Mouse (Mus musculus) neural tube, embryonic 14.5 days (tissue): ENCODE data around the gene Sgsm1. TPM values are rescaled to one million over a fixed set of nuclear protein-coding genes. Genes with fewer than 3 reads are reported as not detected.

Source experiments
- ATAC-seq: fragments of 200-750 bp; cut with Nextera tagmentation; 2 replicates; pipeline ENCODE4 v1.8.0; 2017; ENCODE audit warnings: low read depth, mild to moderate bottlenecking, moderate TSS enrichment, moderate library complexity
- H3K27ac ChIP-seq: fragments of 300-500 bp; sonication (generic); 2 replicates; pipeline ENCODE4 v1.5.1; 2014; ENCODE audit warnings: low read depth, mild to moderate bottlenecking, control low read depth, low read length, moderate library complexity, mixed read lengths
- H3K27me3 ChIP-seq: fragments of 300-500 bp; sonication (generic); 2 replicates; pipeline ENCODE4 v1.6.1; 2014; ENCODE audit warnings: low read length; ENCODE audit not compliant: control insufficient read depth, insufficient read depth
- H3K36me3 ChIP-seq: fragments of 300-500 bp; sonication (generic); 2 replicates; pipeline ENCODE4 v1.6.1; 2014; ENCODE audit warnings: low read length, mixed read lengths; ENCODE audit not compliant: control insufficient read depth, insufficient read depth
- H3K4me1 ChIP-seq: fragments of 300-500 bp; sonication (generic); 2 replicates; pipeline ENCODE4 v1.6.1; 2014; ENCODE audit warnings: low read length; ENCODE audit not compliant: control insufficient read depth, insufficient read depth
- H3K4me2 ChIP-seq: fragments of 300-500 bp; sonication (generic); 2 replicates; pipeline ENCODE4 v1.6.1; 2014; ENCODE audit warnings: mild to moderate bottlenecking, low read depth, low read length, control low read depth
- H3K4me3 ChIP-seq: fragments of 300-500 bp; sonication (generic); 2 replicates; pipeline ENCODE4 v1.5.1; 2014; ENCODE audit warnings: low read depth, low read length, control low read depth, mixed read lengths
- H3K9ac ChIP-seq: fragments of 300-500 bp; sonication (generic); replicated peaks from 2 replicates; pipeline ENCODE4 v1.6.1; 2014; ENCODE audit warnings: low read depth, mild to moderate bottlenecking, control low read depth, low read length, mixed read lengths
- H3K9me3 ChIP-seq: fragments of 300-500 bp; sonication (generic); 2 replicates; pipeline ENCODE4 v1.6.1; 2016; ENCODE audit warnings: low read length; ENCODE audit not compliant: control insufficient read depth
- WGBS: fragments of 180-500 bp; shearing (Covaris S2); extraction: QIAGEN DNeasy Blood & Tissue Kit; methylation state at CpG from one replicate; pipeline ENCODE4 v1.1.7; 2014; 5-methylcytosine and 5-hydroxymethylcytosine counted together
- polyA plus RNA-seq: library from polyadenylated mRNA; unstranded; fragments of >200 nt; fragmentation: Nextera tagmentation; extraction: Ambion mirVana; gene quantifications from 2 replicates; pipeline ENCODE4 v1.2.1, GENCODE M21; 2014

Sgsm1 gene
- polyA plus RNA-seq, 1 experiment from 2014 or later, result 17.0 TPM

DNA sequence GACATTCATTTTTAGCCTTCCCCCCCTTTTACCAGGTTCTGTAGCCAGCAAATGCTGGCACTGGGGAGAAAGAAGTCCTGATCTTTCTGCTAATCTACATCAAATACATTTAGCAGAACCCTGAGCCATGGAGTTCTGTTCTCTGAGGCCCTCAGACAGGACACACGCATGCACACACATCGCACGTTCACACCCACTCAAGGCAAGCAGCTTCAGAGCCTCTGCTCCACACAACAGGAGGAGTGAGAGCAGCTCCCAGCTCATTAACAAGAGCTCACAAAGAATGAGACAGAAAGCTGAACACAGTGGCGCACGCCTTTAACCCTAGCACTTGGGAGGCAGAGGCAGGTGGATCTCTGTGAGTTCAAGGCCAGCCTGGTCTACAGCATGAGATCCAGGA is 6.1 kb downstream of the Sgsm1 start:
- Histone ChIP-seq H3K4me1 (peaks cover 33% of the 10 kb centered on the region), H3K36me3 (0 out of 2 replicates have a peak, but pooled peaks cover 3% of the 10 kb centered on the region), H3K9ac (no peak overlapping the region), H3K27ac (no peak overlapping the region), H3K27me3 (no peaks in the 10 kb centered on the region), H3K4me3 (no peak overlapping the region), H3K4me2 (no peak overlapping the region), H3K9me3 (no peaks in the 10 kb centered on the region)
- WGBS, result 91% methylated on average over 5 of the region's 5 CpGs
- no peak for ATAC-seq

GRCm38 (mm10) chr5:113301841-113302240 is 8.7 kb downstream of the Sgsm1 start:
- 19% methylated on average over 13 of the region's 13 CpGs for WGBS
- no peaks in the 10 kb centered on the region for H3K27me3 ChIP-seq
- H3K27ac ChIP-seq, result no peak overlapping the region
- no peak overlapping the region for H3K4me2 ChIP-seq
- H3K36me3 ChIP-seq, result 0 out of 2 replicates have a peak, but pooled peaks cover 3% of the 10 kb centered on the region
- peaks cover 10% of the 10 kb centered on the region for H3K4me1 ChIP-seq
- no peak overlapping the region for H3K4me3 ChIP-seq
- H3K9ac ChIP-seq, result no peak overlapping the region
- ATAC-seq, result no peak
- H3K9me3 ChIP-seq, result no peaks in the 10 kb centered on the region

GRCm38 (mm10) chr5:113300148-113300889 is 10.3 kb downstream of the Sgsm1 start:
- no peaks in the 10 kb centered on the region for H3K9me3 ChIP-seq
- H3K4me1 ChIP-seq, result no peaks in the 10 kb centered on the region; the same call in 1 of the 2 replicates
- H3K4me2 ChIP-seq, result no peak overlapping the region
- H3K27ac ChIP-seq, result no peak overlapping the region
- H3K27me3 ChIP-seq, result no peaks in the 10 kb centered on the region
- WGBS, result 84% methylated on average over 22 of the region's 22 CpGs
- H3K4me3 ChIP-seq, result no peak overlapping the region
- H3K9ac ChIP-seq, result no peak overlapping the region
- ATAC-seq, result no peak
- H3K36me3 ChIP-seq, result 0 out of 2 replicates have a peak, but pooled peaks cover 3% of the 10 kb centered on the region

GRCm38 (mm10) chr5:113299433-113299832 is 11.2 kb downstream of the Sgsm1 start:
- whole genome bisulfite sequencing, result 57% methylated on average over 9 of the region's 9 CpGs
- Histone ChIP-seq H3K4me3 (no peak overlapping the region), H3K4me1 (no peaks in the 10 kb centered on the region; the same call in 1 of the 2 replicates), H3K9me3 (no peaks in the 10 kb centered on the region), H3K27me3 (no peaks in the 10 kb centered on the region), H3K4me2 (no peak overlapping the region), H3K27ac (no peak overlapping the region), H3K36me3 (0 out of 2 replicates have a peak, but pooled peaks cover 3% of the 10 kb centered on the region), H3K9ac (no peak overlapping the region)
- ATAC-seq, result no peak

- no peak overlapping the region for H3K9ac ChIP-seq
- H3K4me1 ChIP-seq, result no peaks in the 10 kb centered on the region; the same call in 1 of the 2 replicates
- H3K4me3 ChIP-seq, result no peak overlapping the region
- no peak overlapping the region for H3K4me2 ChIP-seq
- no peak for ATAC-seq
- 0 out of 2 replicates have a peak, but pooled peaks cover 3% of the 10 kb centered on the region for H3K36me3 ChIP-seq
- no peak overlapping the region for H3K27ac ChIP-seq
- WGBS, result 71% methylated on average over 6 of the region's 6 CpGs
- no peaks in the 10 kb centered on the region for H3K9me3 ChIP-seq
- no peaks in the 10 kb centered on the region for H3K27me3 ChIP-seq
Observed at GRCm38 (mm10) chr5:113298826-113299225, 11.8 kb downstream of the Sgsm1 start.

DNA sequence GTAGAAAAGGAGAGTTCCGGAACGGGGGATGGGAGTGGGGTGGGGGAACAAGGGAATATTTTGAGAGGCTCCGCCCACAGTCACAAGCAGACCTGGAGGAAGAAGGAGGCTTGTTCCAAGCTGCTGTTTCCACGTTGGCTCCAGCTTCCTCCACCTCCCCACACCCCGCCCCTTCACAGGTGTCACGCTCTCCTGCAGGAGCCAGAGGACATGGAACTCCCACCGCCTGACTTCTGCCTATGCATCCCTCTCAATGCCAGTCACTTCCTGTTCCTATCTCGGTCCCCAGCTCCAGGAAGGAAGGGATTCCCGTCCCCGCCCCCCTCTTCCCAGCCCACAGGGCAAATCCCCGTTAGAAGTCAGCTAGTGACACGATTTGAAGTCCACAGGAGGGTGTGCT is 12.5 kb downstream of the Sgsm1 start:
- Histone ChIP-seq H3K4me3 (no peak overlapping the region), H3K27ac (no peak overlapping the region), H3K4me1 (no peaks in the 10 kb centered on the region; the same call in 1 of the 2 replicates), H3K4me2 (no peak overlapping the region), H3K27me3 (no peaks in the 10 kb centered on the region), H3K36me3 (0 out of 2 replicates have a peak, but pooled peaks cover 3% of the 10 kb centered on the region), H3K9me3 (no peaks in the 10 kb centered on the region), H3K9ac (no peak overlapping the region)
- no peak for ATAC-seq
- WGBS, result 29% methylated on average over 12 of the region's 12 CpGs

DNA sequence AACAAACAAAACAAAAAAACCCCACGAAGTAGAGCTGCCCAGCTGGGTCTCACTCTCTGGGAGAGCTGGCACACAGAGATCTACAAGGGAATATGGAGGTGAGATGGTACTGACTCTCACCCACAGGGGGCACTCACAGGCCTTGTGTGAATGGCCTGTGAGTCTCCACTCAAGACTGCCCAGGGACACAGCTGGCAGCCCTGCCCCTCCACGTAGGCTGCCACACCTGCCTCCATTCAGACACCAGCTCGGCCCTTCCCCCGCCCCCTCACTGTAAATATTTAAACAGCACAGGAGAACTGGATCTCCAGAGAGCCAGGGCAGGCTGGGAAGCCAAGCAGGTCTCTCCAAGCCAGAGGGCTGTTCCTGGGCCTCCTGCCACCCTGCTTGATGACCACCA is 14.8 kb downstream of the Sgsm1 start:
- Histone ChIP-seq H3K9me3 (no peaks in the 10 kb centered on the region), H3K9ac (no peak overlapping the region), H3K4me2 (no peak overlapping the region), H3K4me1 (no peaks in the 10 kb centered on the region), H3K27me3 (no peaks in the 10 kb centered on the region), H3K36me3 (no peaks in the 10 kb centered on the region), H3K27ac (no peak overlapping the region), H3K4me3 (no peak overlapping the region)
- ATAC-seq, result no peak
- 37% methylated on average over 4 of the region's 4 CpGs for WGBS

- Histone ChIP-seq H3K9ac (no peak overlapping the region), H3K4me2 (no peak overlapping the region), H3K4me1 (no peaks in the 10 kb centered on the region), H3K9me3 (no peaks in the 10 kb centered on the region), H3K27me3 (0 out of 2 replicates have a peak, but pooled peaks cover 2% of the 10 kb centered on the region), H3K4me3 (no peak overlapping the region), H3K36me3 (no peaks in the 10 kb centered on the region), H3K27ac (no peak overlapping the region)
- ATAC-seq, result no peak
- 90% methylated on average over 5 of the region's 5 CpGs for WGBS
Observed at GRCm38 (mm10) chr5:113294575-113294974, 16.0 kb downstream of the Sgsm1 start.

DNA sequence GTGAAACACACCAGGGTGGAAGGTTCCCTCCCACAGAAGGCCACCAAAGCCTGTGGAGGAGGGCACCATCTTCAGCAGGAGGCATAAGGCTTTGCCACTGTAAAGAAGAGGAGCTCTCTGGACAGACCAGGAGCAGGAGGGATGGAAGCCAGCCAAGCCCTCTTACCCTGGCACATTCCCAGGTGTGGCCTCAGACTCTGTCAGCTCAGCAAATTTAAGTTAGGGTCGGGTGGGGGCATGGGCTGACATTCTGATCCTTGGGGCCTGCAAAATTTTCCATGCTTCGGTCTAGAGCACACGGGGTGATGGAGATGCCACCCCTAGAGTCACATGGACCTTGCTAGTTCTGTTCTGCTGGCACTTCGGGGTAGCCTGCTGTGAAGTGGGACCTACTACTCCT is 17.1 kb downstream of the Sgsm1 start:
- ATAC-seq, result no peak
- Histone ChIP-seq H3K27ac (no peak overlapping the region), H3K27me3 (0 out of 2 replicates have a peak, but pooled peaks cover 5% of the 10 kb centered on the region), H3K4me3 (no peak overlapping the region), H3K36me3 (no peaks in the 10 kb centered on the region), H3K4me1 (no peaks in the 10 kb centered on the region), H3K9ac (no peak overlapping the region), H3K4me2 (no peak overlapping the region), H3K9me3 (no peaks in the 10 kb centered on the region)
- WGBS, result 82% methylated on average over 4 of the region's 4 CpGs
